Mouse (Mus musculus) kidney, adult 2 months (tissue): ENCODE measurements at regions not wholly inside any gene's neighbourhood (a gene's known extent, or its start where the extent isn't known, plus 50 kb on each side); places are given as distances from the start of the nearest gene placed in this dataset.

Experiments
- CTCF ChIP-seq: fragments of 200-500 bp; conservative IDR thresholded peaks from 2 replicates; pipeline ENCODE4 v1.5.1; 2011; ENCODE audit warnings: low read depth, mild to moderate bottlenecking, control low read depth, low read length, moderate library complexity, mixed read lengths; ENCODE audit not compliant: insufficient read depth, insufficient read length
- POLR2A ChIP-seq: fragments of 200-500 bp; IDR thresholded peaks from one replicate; pipeline ENCODE4 v1.6.1; 2011; ENCODE audit warnings: low read depth, low read length, control low read depth

DNA sequence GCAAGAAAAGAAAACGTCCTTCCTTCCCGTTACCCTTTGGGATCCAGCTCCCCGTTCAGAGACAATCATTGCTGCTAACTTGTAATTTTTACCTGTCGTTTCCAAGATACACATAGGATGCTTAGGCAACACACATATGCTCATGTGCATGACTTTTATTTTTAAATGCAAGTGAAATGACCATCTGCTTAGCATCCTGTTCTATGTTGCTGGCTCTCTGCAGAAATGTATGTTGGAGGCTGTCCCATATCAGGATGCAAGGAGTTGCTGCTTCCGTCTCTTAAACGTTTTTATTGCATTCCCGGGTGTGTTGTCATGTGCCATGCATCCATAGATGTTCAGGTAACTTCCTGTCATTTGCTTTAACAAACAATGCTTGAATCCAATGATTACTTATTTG, 304.9 kb upstream of the Fam92a start:
- TF ChIP-seq POLR2A (no peak), CTCF (no peak)
